Mouse (Mus musculus): ENCODE results near the gene Igsf23.
"Not testable (repeated sequence)": the region's sequence is repeated elsewhere in the genome, so short reads cannot be mapped to it uniquely, and the experiment has no call there.

Gene Igsf23

DNA sequence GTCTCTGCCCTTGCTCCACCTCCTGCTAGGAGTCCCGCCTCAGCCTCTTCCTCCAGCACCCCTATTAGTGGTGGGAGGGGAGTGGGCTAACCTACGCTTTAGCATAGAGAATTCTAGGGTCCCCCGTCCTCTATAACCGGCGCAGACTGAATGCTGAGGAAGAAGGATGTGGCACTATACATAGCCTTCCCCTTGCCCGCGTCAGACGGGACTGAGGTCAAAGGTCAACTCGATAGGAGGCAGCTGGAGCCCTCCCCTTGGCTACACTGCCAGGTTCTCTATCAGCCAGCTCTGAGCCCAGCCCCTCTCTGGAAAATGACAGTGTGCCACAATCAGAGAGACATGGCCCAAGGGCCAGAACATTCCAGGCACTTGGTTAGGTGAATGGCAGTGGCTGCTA, at the start of gene Igsf23:
Igsf23 (minus strand) TSS at position 168 of the 400 bp plus-strand sequence.
- DNase-seq (ENCODE audit: low read depth) = no peak

DNA sequence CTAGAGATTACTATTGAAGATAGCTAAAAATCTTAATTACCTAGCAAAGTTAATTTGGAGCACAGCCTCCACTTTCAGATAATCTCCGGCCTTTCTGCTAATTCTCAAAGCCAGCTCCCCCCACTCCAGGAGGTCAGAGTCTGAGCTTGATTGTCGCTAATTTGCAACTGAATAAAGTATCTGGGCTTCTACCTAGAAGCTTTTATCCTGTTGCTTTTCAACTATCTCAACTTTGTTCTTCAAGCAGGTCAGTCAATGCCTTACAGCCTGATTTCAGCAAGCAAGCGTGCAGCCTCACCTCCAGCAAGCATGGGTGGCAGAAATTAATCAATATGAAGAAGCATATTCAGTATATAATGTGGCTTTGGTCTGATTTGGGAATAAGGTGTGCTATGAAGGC, 46.2 kb upstream of the Igsf23 start:
- not testable (repeated sequence) for DNase-seq (ENCODE audit: low read depth)

DNA sequence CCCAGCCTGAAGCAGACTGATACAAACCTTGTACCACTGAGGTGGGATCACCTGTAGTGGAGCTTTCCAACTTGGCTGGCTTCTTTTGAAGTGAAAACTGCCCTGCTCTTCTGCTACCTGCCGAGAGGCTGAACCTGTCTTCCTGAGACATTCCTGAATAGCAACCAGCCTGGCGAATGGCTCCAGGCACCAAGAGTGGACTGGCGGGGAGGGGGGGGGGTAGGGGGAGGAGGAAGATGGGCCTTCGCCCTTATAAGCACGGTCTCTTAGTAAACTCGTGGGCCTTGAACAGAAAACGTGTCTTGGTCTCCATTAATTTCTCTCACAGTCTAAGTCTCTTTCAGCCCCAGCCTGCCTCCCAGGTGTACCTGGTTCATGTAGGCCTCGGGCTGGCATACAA, 40.6 kb upstream of the Igsf23 start, which contains the start of gene Nlrp9b:
Nlrp9b (plus strand) TSS at position 301 of the 400 bp plus-strand sequence.
- not testable (repeated sequence) for DNase-seq (ENCODE audit: low read depth)

DNA sequence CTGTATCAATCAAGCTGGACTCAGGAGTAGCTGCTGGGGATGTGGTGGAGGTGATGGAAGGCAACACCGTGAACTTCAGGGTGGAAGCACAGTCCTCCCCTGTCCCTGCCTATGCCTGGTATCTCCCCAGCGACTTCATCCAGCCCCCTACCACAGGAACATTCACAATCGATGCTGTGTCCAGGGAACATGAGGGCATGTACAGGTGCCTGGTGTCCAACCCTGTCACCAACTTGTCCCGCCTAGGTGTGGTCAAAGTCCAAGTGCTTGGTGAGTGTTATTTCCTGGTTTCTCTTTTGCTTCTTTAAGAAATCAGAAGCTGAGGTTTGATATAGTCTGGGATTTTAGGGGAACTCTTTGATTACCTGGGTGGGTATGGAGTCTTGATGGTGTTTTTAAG, 21.0 kb upstream of the Igsf23 start:
- DNase-seq (ENCODE audit: low read depth) = no peak

DNA sequence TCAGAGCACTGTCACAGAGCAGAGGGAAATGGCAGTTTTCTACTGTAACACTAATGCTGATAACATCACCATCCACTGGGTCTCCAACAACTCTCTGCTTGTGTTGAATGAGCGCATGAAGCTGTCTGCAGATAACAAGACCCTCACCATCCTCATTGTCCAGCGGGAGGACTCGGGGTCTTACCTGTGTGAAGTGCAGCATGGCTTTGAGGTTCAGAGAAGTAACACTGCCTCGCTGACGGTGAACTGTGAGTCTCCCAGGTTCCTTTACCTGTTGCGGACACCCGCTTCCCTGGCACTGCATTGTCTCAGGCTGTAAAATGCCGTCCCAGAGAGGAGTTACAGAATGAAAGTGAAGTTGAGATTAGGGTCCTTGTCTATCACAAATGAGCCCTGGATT, 19.6 kb upstream of the Igsf23 start:
- no peak for DNase-seq (ENCODE audit: low read depth)

DNA sequence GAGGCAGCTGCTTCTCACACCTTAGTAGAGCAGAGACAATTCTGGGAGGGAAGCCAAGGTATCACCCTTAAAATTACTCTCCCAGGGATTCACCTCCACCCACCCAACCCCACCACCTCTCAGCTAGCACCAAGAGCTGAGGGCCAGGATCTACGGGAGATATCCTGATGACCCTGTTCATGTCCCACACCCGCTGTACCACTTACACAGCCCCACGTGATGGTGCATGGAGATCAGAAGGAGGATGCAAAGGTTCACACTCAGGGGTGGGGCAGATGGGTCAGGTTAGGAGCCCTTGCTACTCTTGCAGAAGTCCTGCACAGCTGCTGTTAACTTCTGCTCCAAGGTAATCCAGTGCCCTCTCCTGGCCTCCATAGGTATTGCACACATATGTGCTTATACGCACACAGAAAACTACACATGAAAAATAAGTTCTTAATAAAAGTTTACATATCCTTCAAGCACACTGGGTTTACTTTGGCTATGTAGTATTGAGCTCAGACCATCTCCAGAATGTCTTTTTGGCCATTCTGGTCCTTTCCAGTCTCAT, 19.1 kb upstream of the Igsf23 start:
- DNase-seq (ENCODE audit: low read depth) = no peak

DNA sequence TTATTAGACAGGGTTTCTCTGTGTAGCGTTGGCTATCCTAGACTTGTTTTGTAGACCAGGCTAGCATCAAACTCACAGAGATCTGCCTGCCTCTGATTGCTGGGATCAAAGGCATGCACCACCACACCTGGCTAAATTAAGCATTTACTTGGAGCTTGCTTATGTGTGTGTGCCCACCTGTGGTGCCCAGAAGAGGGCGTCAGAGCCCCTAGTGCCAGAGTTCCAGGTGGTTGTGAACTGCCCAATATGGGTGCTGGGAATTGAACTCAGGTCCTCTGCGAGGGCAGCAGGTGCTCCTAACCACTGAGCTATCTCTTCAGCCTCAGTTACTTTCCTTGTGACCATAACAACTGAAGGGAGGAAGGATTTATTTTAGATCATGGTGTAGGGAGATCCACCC, 18.6 kb upstream of the Igsf23 start:
- no peak for DNase-seq (ENCODE audit: low read depth)

DNA sequence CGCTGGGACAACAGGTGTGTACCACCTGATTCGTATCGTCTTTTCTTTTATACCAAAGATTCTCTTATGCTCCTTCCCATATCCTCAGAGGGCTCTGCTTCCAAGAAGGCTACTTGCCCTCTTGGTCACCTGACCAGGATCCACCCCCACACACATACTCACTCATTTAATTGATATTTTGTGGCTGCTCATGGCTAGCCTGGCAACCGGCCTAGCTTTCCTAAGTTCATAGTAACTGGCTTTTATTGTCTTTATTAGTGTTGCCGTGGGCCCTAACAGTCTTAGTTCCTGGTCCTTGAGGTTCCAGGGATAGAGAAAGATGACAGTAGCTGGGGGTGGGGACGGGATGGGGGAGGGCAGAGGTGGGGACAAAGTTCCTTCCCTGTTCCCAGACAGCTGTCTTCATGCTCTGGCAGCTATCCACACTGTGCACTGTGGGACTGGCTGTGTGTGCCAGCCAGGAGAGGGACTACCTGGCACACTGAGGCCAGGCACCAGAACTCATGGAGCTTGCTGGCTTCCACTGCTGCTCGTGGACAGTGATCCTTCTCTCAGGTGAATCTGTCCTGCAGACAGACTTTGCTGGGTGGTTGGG, 14.5 kb upstream of the Igsf23 start, which contains the start of gene Ceacam20:
Ceacam20 (plus strand) TSS at position 428 of the 595 bp plus-strand sequence.
- DNase-seq (ENCODE audit: low read depth) = no peak

DNA sequence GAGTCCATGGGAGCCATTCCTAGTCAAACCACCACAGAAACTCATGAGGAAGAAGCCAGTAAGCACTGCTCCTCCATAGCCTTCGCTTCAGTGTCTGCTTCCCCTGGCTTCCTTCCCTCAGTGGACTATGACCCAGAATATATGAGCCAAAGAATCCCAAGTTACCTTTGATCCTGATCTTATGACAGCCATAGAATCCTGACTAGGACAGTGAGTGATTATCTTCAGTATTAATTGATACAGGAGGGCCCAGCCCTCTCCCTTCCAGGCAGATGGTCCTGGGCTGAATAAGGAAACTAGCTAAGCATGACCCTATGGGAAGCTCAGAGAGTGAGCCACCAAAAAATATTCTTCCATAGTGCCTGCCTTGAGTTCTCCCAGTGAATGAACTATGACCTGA, 11.9 kb upstream of the Igsf23 start:
- no peak for DNase-seq (ENCODE audit: low read depth)

DNA sequence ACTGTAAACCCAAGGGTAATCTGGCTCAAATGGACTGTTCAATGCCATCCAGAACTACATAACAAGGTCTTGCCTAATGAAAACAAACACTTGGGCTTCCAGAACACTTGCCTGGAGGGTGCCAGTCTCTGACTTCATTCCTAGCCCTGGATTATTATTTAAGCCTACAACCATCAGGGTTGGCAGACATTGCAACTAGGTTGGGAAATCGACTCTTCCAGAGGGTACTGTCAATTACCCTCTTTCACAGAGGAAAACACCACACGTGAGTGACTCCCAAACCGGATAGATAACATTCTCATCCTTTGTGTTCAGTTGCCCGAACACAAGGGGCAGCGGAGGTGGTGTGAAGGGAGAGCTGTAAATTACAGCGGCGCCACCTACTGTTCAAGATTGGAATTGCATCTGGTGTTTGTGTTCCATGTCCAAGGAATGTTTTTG, 5.8 kb upstream of the Igsf23 start:
- DNase-seq (ENCODE audit: low read depth) = peak; percentile 77

DNA sequence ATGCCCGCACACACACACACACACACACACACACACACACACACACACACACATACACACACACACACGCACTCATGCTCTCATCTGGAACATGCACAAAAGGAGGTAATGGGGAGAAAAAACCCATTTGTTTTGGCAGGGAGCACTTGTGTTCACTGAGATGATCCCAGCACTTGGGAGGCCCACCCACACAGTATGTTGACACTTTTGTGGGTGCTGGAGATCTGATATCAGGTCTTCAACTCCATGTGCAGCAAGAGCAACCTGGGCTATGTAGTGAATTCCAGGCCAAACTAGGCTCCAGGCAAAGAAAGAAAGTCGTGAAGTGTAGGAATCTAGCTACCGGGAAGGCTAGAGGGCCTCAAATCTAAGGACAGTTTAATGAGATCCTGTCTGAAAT, 5.3 kb upstream of the Igsf23 start:
- DNase-seq (ENCODE audit: low read depth) = no peak

DNA sequence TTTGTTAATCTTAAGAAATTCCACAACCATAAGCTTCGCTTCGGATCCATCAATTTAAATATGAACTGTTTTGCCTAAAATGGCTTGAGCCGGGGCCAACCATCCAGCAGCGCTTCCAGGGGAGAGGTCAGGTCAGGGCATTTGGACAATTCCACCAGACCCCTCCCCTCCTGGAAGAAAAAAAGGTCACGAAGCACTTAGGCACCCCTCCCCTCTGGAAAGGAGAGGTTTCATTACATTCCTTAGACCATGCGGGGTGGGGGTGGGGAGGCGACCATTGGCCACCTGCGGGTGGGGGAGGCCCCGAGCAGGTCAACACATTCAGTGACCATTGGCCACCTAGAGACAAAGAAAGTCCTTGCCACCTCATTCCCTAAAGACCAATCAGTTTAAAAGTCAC, 2.5 kb upstream of the Igsf23 start:
- no peak for DNase-seq (ENCODE audit: low read depth)

DNA sequence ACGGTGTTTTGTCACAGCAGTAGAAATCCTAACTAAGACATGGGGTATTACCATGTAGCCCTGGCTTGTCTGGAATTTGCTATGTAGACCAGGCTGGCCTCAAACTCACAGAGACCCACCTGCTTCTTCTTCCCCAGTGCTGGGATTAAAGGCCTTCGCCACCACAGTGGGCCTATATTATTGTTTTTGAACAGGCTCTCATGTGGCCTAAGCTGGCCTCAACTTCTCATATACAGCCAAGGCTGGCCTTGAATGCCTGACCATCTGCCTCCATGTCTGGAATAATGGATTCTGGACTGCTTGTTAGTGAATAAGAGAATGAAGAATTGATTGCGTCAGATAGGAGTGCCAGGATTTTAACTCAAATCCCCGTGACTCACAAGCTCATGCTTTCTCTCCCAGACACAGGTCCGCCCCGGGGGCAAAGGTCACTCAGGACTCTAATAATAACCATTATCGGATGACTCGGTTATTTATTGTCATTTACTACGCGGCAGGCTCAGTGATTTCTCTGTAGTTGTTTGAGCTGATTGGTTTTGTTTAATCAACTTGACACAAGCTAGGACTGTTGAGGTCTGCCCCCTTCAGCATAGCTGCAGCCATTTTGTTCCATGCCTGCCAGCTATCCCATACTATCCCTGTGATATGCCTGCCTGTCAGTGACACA, 1.9 kb upstream of the Igsf23 start:
- peak; percentile 60 for DNase-seq (ENCODE audit: low read depth)

DNA sequence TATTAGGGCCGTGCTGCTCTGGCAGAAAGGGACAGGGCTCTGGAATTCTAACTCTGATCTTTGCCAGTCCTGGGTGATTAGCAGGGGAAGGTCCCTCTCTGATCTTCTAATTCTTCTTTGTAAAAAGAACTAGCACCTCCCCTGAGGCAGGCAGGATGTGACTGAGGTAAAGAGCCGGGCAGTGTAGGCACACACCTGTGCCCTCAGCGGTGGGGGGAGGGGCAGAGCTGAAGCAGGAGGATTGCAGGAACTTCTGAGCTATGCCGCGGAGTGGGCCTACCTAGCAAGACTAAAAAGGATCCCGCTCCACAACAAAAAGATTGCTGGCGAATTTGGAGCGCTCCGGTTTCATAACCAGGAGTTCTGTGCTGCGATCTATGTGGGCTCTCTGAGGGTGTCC, 560 bp downstream of the Igsf23 start:
- DNase-seq (ENCODE audit: low read depth) = no peak

DNA sequence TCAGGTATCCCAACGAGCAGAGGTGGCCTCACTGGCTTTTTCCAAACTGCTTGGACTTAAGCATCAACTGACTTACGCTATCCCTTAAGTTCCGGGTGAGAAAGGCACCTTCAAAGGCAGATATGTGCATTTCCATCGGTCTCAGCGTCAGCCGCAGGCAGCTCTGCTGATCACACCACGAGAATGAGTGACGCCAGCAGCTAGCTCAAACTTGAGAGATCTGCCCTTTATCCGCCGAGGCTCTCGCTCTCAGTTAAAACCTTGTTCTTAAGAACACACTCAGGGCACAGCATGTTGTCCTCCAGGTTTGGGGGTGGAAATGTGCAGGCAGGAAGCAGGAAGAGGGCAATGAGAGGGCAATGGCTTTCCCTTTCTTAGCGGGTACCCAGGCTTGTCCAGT, 1.6 kb downstream of the Igsf23 start:
- DNase-seq (ENCODE audit: low read depth) = no peak

DNA sequence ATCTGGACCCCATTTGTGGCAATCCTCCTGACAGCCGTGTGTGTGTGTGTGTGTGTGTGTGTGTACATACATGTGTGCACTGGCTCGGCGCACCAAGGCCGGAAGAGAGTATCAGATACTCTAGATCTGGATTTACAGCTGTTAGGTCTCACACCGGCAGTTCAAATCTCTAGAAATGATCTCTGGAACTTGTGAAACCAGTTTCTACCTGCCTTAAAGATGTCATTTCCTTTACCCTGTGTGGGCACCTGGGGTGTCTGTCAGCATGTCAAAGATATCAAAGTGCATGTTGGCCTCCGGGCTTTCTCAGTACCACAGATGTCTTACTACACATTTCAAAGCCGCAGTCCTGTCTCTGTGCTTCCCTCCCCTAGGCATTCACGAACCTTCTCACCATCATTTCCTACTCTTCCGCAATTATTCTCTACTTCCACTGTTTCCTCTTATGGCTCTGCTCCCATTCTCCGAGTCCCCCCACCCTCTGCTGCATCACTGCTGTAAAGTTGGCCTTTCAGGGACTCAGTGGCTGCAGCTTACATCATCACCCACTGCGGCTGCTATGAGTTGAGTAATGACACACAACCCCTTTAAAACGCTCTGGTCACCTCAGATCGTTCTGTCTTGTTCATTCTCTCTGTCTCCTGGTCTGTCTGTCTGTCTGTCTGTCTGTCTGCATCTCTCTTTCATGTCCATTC, 4.6 kb downstream of the Igsf23 start:
- DNase-seq (ENCODE audit: low read depth) = no peak

DNA sequence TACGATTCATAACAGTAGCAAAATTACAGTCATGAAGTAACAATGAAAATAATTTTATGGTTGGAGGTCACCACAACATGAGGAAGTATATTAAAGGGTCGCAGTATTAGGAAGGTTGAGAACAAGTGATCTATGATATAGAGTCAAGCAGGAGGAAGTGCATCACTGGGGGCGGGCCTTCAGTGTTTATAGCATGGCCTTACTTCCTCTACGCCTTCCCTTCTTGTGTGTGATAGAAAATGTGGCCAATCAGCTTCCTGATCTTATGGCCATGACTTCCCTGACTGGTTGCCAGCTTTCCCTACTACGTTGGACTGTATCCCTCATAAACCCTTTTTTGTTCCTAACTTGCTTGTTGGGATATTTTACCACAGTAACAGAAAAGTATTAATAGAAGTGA, 5.4 kb downstream of the Igsf23 start:
- DNase-seq (ENCODE audit: low read depth) = no peak

DNA sequence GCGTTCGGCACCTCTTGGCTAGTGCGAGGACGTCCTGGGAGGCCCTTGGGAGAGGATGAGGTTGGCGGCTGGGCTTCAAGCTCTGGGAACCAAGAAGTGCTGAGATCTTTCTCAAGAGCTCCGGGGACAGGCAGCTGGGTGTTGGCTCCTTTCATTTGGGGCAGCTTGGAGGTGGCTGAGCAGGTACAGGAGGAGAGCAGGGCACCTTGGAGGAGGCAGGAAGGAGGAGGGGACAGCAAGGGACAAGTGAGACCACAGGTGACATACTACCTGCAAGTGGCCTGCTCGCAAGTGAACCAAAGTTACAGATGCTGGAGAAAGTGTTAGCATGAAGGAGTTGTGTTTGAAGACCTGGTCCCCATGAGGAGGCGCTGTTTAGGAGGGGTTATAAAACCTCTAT, 5.8 kb downstream of the Igsf23 start:
- no peak for DNase-seq (ENCODE audit: low read depth)

DNA sequence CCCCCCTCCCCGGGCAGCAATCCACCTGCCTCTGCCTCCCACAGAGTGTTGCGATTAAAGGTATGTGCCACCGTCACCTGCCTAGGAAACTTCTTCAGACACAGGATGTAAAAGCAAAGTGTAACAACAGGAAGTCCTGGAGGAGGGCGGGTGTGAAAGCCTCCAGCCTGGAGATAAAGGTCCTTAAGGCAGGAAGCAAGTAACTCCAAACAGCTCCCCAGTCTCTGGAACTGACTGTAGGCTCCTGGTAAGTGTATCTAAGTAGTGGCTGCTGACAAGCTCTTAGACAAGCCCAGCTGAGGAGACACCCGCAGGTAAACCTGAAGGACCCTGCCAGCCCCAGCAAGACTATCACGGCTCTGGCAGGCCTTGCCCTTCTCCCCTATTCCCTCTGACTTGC, 10.3 kb downstream of the Igsf23 start:
- DNase-seq (ENCODE audit: low read depth) = no peak

DNA sequence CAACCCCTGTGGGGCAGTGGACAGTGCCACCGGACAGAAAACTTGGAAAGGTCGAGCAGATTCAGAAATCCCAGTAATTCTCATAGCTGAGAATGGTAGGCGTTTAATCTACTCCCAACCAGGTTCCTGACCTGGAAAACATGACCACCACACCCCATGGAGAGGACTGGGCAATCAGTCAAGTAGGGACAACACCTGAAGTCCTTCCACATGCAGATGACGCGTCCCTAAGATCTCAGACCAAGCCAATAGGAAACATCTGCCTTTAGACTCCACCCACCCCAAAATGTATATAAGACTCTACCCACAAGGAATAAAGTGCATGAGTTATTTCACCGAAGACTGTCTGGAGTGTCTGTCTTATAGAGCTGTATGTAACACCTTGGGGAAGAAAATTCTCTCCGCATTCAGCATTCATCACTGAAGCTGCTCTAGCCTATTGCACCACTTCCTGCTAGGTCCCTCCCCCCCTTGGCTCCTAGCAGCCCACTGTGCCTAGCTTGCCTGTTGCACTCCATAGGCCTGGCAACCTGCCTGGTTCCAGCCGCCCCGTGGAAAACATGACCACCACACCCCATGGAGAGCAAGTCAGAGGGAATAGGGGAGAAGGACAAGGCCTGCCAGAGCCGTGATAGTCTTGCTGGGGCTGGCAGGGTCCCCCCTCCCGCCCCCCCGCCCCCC, 10.9 kb downstream of the Igsf23 start:
- peak; percentile 83 for DNase-seq (ENCODE audit: low read depth)

DNA sequence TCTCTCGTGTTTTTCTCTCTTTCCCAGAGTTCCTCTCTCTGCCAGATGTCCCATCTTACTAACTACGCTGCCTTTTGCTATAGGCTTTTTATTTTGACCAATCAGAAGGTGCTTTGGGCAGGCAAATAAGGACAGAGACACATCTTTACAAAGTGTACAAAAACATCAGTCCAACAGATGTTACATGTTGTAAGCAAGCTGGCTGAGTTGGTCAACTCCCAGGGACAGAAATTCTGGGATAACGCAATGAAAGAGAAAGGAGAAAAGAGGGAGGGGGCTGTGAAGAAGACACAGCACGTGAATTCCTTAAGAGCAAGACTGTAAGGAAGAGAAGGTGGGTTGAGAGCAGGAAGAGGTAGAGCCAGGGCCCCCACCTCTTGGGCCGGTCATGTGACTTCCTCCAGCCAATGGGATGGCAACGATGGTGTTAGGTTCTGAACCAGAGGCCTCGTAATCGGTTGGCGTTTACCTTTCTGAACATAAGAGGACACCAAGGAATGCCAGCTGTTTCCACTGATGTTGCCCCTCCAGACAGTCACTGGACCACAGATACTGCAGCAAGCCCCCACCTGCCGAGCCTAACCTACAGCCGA, 13.2 kb downstream of the Igsf23 start:
- no peak for DNase-seq (ENCODE audit: low read depth)

DNA sequence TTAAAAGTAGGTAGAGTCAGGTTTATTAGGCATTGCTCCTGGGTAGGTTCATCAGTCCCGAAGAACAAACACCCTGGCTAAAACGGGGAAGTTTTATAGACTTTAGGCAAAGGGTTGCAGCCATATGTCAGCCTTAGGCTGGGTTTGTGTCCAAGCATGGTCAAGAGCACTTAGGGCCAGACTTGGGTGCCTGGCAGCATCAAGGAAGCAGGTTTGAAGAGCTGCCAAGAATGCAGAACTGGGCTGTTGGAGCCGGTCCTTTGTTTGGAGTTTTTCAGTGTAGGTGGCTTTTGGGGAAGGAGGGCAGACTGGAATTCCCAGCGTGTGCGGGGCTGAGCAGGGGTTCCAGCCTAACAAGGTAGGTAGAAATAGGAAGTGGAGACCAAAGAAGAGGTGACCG, 14.6 kb downstream of the Igsf23 start:
- no peak for DNase-seq (ENCODE audit: low read depth)
